Mouse (Mus musculus) heart, embryonic 14.5 days (tissue): Measurements from ENCODE around the gene Cox4i1. TPM values are rescaled to one million over a fixed set of nuclear protein-coding genes. Genes with fewer than 3 reads are reported as not detected.
A peak's percentile ranks its signal among the peaks of the same experiment; 100 is the strongest.

Experiments used
- ATAC-seq: fragments of 200-750 bp; cut with Nextera tagmentation; 2 replicates; pipeline ENCODE4 v1.8.0; 2017; ENCODE audit warnings: low read depth, moderate TSS enrichment; ENCODE audit not compliant: insufficient number of reproducible peaks, insufficient read depth, low FRiP score
- H3K27ac ChIP-seq, 2 experiments: fragments of 200-500 bp in 1 of 2; fragments of 300-500 bp in 1 of 2; sonication (generic) in 1 of 2; replicated peaks in 1 of 2; 2 replicates each; pipeline ENCODE4 v1.5.1; 2012 to 2014; ENCODE audit warnings: low read depth in 2 of 2, low read length in 2 of 2, control low read depth in 1 of 2, mild to moderate bottlenecking in 1 of 2, mixed read lengths in 1 of 2; ENCODE audit not compliant: control insufficient read depth in 1 of 2, insufficient read depth in 1 of 2
- H3K27me3 ChIP-seq: fragments of 300-500 bp; sonication (generic); 2 replicates; pipeline ENCODE4 v1.6.1; 2014; ENCODE audit warnings: mild to moderate bottlenecking, low read length, control low read depth; ENCODE audit not compliant: control insufficient read depth, insufficient read depth
- H3K36me3 ChIP-seq: fragments of 300-500 bp; sonication (generic); 2 replicates; pipeline ENCODE4 v1.6.1; 2014; ENCODE audit warnings: mild to moderate bottlenecking, control low read depth, low read length, mixed read lengths; ENCODE audit not compliant: control insufficient read depth, insufficient read depth
- H3K4me1 ChIP-seq, 2 experiments: fragments of 200-500 bp in 1 of 2; fragments of 300-500 bp in 1 of 2; sonication (generic) in 1 of 2; 2 replicates each; pipeline ENCODE4 v1.6.1; 2012 to 2014; ENCODE audit warnings: low read length in 2 of 2, control low read depth in 1 of 2, mixed read lengths in 1 of 2; ENCODE audit not compliant: control insufficient read depth in 2 of 2, insufficient read depth in 2 of 2
- H3K4me2 ChIP-seq: fragments of 300-500 bp; sonication (generic); 2 replicates; pipeline ENCODE4 v1.6.1; 2014; ENCODE audit warnings: mild to moderate bottlenecking, low read length
- H3K4me3 ChIP-seq, 2 experiments: fragments of 200-500 bp in 1 of 2; fragments of 300-500 bp in 1 of 2; sonication (generic) in 1 of 2; 2 replicates each; pipeline ENCODE4 v1.5.1; 2012 to 2014; ENCODE audit warnings: low read length in 2 of 2, mild to moderate bottlenecking in 2 of 2, control low read depth in 1 of 2, low read depth in 1 of 2, moderate library complexity in 1 of 2; ENCODE audit not compliant: control insufficient read depth in 1 of 2, insufficient read depth in 1 of 2
- H3K9ac ChIP-seq: fragments of 300-500 bp; sonication (generic); 2 replicates; pipeline ENCODE4 v1.6.1; 2014; ENCODE audit warnings: mild to moderate bottlenecking, low read length
- H3K9me3 ChIP-seq: fragments of 300-500 bp; sonication (generic); 2 replicates; pipeline ENCODE4 v1.6.1; 2016; ENCODE audit warnings: low read length, control low read depth; ENCODE audit not compliant: control insufficient read depth
- WGBS: fragments of 180-500 bp; shearing (Covaris S2); extraction: QIAGEN DNeasy Blood & Tissue Kit; methylation state at CpG from one replicate; pipeline ENCODE4 v1.1.7; 2014; 5-methylcytosine and 5-hydroxymethylcytosine counted together
- polyA plus RNA-seq: library from polyadenylated mRNA; unstranded; fragments of >200 nt; fragmentation: Nextera tagmentation; extraction: Ambion mirVana; gene quantifications from 2 replicates; pipeline ENCODE4 v1.2.1, GENCODE M21; 2014

The Cox4i1 gene
- polyA plus RNA-seq, 1 experiment from 2014 or later = 2,402 TPM

GRCm38 (mm10) chr8:120686051-120686450 is 18.0 kb downstream of the Cox4i1 start:
- Histone ChIP-seq H3K4me3 (no peak overlapping the region), H3K9me3 (no peaks in the 10 kb centered on the region), H3K4me1 (no peaks in the 10 kb centered on the region), H3K9ac (no peak overlapping the region), H3K27me3 (peaks cover 3% of the 10 kb centered on the region; the same call in 1 of the 2 replicates), H3K27ac (no peak overlapping the region), H3K36me3 (no peaks in the 10 kb centered on the region), H3K4me2 (no peak overlapping the region)
- 82% methylated on average over 13 of the region's 13 CpGs for WGBS
- no peak for ATAC-seq

DNA sequence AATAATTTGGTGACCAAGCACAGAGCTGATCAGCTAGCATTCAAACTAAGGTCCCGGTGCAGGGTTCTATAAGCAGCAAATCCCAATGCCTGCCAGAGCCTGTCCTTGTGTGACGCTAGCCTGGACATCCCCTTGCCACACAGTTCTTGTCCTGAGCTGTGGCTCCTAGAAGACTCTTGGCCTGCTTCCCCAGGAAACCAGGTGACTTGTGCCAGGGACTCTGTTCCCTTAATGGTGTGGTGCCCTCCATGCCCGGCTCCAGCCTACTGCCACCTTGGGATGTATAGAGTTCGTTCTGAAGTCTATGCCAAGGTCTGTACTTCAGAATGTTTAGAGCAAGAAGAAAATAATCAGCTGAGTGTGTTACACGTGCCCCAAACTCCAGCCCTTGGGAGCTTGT is 18.6 kb downstream of the Cox4i1 start:
- Histone ChIP-seq H3K9me3 (no peaks in the 10 kb centered on the region), H3K27ac (no peak overlapping the region), H3K36me3 (no peaks in the 10 kb centered on the region), H3K4me3 (no peak overlapping the region), H3K4me2 (no peak overlapping the region), H3K9ac (no peak overlapping the region), H3K27me3 (no peaks in the 10 kb centered on the region; the same call in 1 of the 2 replicates), H3K4me1 (no peaks in the 10 kb centered on the region)
- WGBS = 83% methylated on average over 5 of the region's 5 CpGs
- ATAC-seq = no peak

GRCm38 (mm10) chr8:120687786-120688185 is 19.8 kb downstream of the Cox4i1 start:
- Histone ChIP-seq H3K9me3 (no peaks in the 10 kb centered on the region), H3K27ac (no peak overlapping the region), H3K9ac (no peak overlapping the region), H3K27me3 (no peaks in the 10 kb centered on the region; the same call in 1 of the 2 replicates), H3K4me1 (no peaks in the 10 kb centered on the region), H3K36me3 (no peaks in the 10 kb centered on the region), H3K4me2 (no peak overlapping the region), H3K4me3 (no peak overlapping the region)
- WGBS = 53% methylated on average over 8 of the region's 8 CpGs
- no peak for ATAC-seq

GRCm38 (mm10) chr8:120688511-120688910 is 20.5 kb downstream of the Cox4i1 start:
- Histone ChIP-seq H3K27me3 (no peaks in the 10 kb centered on the region; the same call in 1 of the 2 replicates), H3K4me3 (no peak overlapping the region), H3K27ac (no peak overlapping the region), H3K9me3 (no peaks in the 10 kb centered on the region), H3K4me1 (no peaks in the 10 kb centered on the region), H3K36me3 (no peaks in the 10 kb centered on the region), H3K4me2 (no peak overlapping the region), H3K9ac (no peak overlapping the region)
- 77% methylated on average over 7 of the region's 7 CpGs for WGBS
- no peak for ATAC-seq

- Histone ChIP-seq H3K27ac (no peak overlapping the region), H3K27me3 (peaks cover 3% of the 10 kb centered on the region; the same call in 1 of the 2 replicates), H3K4me2 (no peak overlapping the region), H3K36me3 (no peaks in the 10 kb centered on the region), H3K4me1 (peaks cover 20% of the 10 kb centered on the region in 2 experiments), H3K4me3 (no peak overlapping the region), H3K9me3 (no peaks in the 10 kb centered on the region; the same call in 1 of the 2 replicates), H3K9ac (no peak overlapping the region)
- WGBS = 59% methylated on average over 4 of the region's 4 CpGs
- ATAC-seq = no peak
Observed at GRCm38 (mm10) chr8:120692934-120693333, 24.9 kb downstream of the Cox4i1 start.

DNA sequence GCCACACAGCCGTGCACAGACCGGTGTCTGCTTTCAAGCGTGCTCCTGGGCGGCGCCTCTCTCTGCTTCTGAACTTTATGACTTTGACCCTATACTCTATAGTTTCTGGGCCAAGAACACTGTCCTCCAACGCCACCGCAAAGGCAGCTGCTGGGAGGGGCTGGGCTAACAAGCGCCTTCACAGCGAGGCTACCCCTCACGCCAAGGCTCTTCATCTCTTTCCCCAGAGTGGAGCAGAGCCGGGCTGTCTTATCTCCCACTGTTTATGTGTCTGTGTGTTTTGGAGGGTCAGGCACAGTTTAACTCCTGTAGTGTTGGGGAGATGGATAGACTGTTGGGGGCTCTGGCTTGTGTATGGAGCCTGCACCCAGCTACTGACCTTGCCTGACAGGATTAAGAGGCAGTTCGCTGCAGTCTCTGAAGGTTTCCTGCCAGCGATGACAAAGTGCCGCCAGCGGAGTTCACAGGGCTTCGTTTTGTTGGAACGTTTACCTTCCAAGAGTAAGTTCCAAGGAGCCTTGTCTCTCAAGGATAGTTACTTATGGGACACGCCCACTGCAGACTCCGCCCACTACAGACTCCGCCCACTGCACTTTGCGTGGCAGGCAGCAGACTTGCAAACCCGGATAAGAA is 26.0 kb downstream of the Cox4i1 start:
- WGBS = 27% methylated on average over 22 of the region's 22 CpGs
- H3K4me1 ChIP-seq = peaks cover 20% of the 10 kb centered on the region in 2 experiments
- peaks cover 3% of the 10 kb centered on the region; the same call in 1 of the 2 replicates for H3K27me3 ChIP-seq
- H3K4me2 ChIP-seq = peak overlapping the region; percentile 42; the same call in 1 of the 2 replicates
- H3K9ac ChIP-seq = peak overlapping the region; percentile 38; the same call in 1 of the 2 replicates
- ATAC-seq = no peak
- H3K9me3 ChIP-seq = no peaks in the 10 kb centered on the region; the same call in 1 of the 2 replicates
- H3K27ac ChIP-seq = no peak overlapping the region
- H3K36me3 ChIP-seq = no peaks in the 10 kb centered on the region
- H3K4me3 ChIP-seq = no peak overlapping the region

GRCm38 (mm10) chr8:120696401-120697153 is 28.6 kb downstream of the Cox4i1 start:
- H3K4me2 ChIP-seq = no peak overlapping the region
- H3K27ac ChIP-seq = peak overlapping the region; percentile 25 to 61
- H3K9ac ChIP-seq = no peak overlapping the region
- H3K9me3 ChIP-seq = no peaks in the 10 kb centered on the region; the same call in 1 of the 2 replicates
- no peaks in the 10 kb centered on the region for H3K36me3 ChIP-seq
- ATAC-seq = no peak
- no peak overlapping the region for H3K4me3 ChIP-seq
- WGBS = 31% methylated on average over 13 of the region's 13 CpGs
- peaks cover 20 to 25% of the 10 kb centered on the region in 2 experiments for H3K4me1 ChIP-seq
- H3K27me3 ChIP-seq = 0 out of 2 replicates have a peak, but pooled peaks cover 3% of the 10 kb centered on the region
